Mouse (Mus musculus): ENCODE results near the gene Jund.
A peak's percentile ranks its signal among the peaks of the same experiment; 100 is the strongest.

Gene Jund

GRCm38 (mm10) chr8:70675336-70675735 is 23.4 kb upstream of the Jund start:
- no peak for DNase-seq

GRCm38 (mm10) chr8:70677451-70678080 is 21.2 kb upstream of the Jund start:
- no peak for DNase-seq

DNA sequence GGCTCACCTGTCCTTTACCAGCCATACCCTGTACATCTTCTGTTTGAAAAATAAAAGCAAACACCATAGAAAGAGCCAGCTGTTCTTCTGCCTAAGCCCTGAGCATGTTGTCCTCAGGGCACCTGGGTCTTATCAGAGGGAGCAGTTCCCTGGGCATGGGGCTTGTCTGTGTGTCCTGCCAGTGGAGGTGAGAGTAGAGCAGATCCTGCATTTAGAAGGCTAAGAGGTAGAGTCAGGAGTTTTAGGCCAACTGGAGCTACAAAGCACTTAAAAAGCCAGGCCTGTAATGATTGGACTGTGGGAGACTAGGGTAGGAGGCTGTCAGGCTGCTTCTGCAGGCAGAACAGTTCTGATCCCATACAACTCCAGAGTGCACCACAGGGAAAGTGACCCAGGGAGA is 20.1 kb upstream of the Jund start:
- DNase-seq, result no peak

DNA sequence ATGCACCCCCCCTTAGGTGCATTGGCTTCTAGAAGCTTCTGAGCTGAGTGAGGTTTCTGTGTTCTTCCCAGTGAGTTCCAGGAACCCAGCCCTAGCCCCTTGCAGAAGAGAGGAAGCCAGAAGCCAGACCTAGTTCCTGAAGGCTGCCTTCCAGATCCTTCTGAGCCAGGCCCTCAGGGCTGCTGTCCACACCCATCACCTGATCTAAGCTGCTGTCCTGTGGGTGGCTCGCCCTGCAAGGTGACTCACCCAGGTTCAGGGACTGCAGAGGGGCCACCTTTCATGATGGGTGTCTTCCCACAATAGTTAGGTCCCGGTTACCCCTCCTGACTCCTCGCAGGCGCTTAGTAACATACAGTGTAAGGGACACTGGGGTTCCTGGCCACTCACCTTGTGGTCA is 19.3 kb upstream of the Jund start:
- no peak for DNase-seq

GRCm38 (mm10) chr8:70680039-70680438 is 18.7 kb upstream of the Jund start:
- no peak for DNase-seq

DNA sequence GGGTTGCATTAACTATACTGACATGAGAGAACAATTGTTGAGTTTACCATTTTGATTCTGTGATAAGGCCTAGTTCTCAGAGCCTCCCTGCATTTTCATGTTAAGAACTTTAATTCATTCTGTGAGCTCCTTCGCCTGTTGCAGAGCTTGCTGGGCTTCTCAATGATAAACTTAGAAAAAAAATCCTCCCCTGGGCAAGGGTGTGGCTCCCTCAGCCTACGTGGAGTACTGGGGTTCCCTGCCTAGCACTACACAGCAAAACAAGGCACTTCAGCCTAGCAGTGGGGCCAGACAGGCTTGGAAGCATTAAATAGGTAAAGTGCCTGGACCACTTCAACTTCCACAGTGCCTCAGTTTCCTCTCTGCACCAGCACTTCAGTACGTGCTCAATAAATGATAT is 17.3 kb upstream of the Jund start:
- no peak for DNase-seq

DNA sequence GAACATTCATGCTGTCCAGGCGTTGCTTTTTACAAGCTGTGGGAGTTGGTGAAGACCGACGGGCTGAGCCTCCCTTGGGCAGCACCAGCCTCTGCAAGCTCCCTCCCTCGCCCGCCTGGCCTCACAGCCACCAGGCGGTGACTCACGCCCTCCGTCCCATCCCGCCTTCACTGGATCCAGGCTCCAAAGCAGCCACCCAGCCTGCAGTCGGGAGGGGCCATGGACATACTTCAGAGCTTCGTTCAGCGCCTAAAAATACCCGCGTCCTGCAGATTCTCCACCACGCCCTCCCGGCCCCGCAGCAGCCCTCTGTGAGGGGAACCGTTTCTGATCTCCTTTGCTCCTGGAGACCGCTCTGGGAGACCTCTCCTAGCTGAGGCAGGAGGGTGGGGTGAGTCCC is 16.6 kb upstream of the Jund start:
- peak; percentile 53 for DNase-seq

DNA sequence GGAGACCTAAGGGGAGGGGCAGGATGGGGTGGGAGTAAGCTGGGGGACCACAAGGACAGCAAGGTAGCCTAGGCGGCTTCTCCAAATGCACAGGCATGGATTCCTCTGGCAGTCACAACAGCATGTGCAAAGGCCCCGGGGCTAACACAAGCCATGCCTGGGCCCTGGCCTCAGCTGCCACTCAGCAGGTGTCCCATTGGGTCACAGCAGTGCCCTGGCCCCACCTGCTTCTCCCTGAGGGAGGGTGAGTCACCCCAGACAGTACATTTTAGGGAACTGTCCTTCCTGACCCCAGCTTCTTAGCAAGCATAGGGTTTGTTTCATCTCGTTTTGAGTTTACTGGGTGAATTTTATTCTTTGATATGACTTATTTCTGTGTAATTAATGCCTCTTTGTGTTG is 16.1 kb upstream of the Jund start:
- no peak for DNase-seq

GRCm38 (mm10) chr8:70684291-70684690 is 14.5 kb upstream of the Jund start:
- peak; percentile 75 for DNase-seq

DNA sequence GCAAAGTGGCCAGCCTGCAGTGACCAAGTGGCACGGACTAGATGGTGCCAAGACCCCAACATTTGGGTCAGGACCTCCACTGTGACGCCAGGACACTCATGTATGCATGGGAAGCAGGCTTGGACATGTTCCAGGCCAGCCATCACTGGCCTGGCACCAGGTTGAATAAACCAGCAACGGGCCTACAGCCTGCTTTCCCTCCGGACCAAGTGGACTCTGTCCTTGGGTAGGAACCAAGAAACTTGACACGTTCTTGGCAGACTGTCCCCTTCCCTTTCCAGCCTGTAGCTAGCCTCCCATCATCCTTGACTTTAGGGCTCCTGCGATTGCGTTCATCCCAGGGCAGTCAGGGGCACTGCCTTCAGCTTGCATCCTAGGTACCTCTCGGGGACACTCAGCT is 11.2 kb upstream of the Jund start:
- no peak for DNase-seq

DNA sequence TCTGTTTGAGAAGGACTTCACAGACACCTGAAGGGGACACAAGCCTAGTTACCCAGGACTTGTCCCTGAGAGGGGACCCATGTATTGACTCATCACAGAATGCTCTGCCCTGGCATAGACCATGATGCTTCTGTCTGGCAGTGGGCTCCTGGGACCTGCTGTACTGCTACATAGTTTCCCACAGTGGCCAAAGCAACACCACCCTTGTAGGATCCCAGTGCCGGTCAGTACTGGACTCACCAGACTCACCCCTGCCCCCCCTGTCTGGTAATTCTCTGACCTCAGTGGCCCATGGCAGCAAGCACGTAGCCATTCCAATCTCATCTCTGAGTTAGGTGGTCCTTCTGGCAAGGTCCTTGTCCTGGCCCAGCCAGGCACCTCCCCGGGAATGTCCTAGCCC is 10.6 kb upstream of the Jund start:
- no peak for DNase-seq

GRCm38 (mm10) chr8:70689892-70690390 is 8.8 kb upstream of the Jund start:
- no peak for DNase-seq

- no peak for DNase-seq
Measured at GRCm38 (mm10) chr8:70691230-70691629, 7.5 kb upstream of the Jund start.

- peak; percentile 38 for DNase-seq
Measured at GRCm38 (mm10) chr8:70691727-70692231, 7.0 kb upstream of the Jund start.

- no peak for DNase-seq
Measured at GRCm38 (mm10) chr8:70693636-70694035, 5.1 kb upstream of the Jund start.

DNA sequence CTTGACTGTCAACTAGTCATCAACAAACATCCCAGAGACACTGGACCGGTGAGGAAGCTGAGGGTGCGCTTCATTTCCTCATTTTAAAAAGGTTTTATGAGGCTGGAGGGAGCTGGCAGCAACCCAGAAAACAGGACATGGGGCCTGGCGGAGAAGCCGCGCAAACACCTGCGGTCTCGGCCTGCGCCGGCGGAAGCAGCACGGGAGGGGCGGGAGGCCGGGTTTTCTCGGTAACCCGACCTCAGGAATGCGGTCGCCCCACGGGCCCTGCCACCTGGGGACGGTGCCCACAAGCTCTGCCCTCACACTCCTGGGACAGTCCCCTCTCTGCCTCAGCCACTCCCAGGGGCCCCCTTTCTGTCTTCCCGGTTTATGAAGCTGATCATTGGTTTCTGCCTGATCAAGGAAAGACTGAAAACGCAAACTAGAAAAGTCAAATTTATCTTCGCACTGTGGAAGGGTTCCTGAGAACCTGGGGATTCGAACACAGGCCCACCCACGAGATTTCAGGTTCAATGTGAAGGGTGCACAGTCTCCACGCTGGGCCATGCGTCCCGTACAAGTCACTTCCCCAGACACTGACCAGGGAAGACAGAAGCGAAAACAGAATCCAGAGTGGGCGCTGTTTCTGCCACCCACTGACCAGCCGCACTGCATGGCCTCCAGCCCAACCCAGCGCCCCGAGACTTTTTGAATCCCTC is 3.3 kb upstream of the Jund start:
- peak; percentile 32 for DNase-seq

- DNase-seq, result peak; percentile 55
Measured at GRCm38 (mm10) chr8:70696019-70696885, 2.5 kb upstream of the Jund start.

- no peak for DNase-seq
Measured at GRCm38 (mm10) chr8:70696946-70697345, 1.8 kb upstream of the Jund start.

- no peak for DNase-seq
Measured at GRCm38 (mm10) chr8:70697366-70698250, 1.1 kb upstream of the Jund start.

DNA sequence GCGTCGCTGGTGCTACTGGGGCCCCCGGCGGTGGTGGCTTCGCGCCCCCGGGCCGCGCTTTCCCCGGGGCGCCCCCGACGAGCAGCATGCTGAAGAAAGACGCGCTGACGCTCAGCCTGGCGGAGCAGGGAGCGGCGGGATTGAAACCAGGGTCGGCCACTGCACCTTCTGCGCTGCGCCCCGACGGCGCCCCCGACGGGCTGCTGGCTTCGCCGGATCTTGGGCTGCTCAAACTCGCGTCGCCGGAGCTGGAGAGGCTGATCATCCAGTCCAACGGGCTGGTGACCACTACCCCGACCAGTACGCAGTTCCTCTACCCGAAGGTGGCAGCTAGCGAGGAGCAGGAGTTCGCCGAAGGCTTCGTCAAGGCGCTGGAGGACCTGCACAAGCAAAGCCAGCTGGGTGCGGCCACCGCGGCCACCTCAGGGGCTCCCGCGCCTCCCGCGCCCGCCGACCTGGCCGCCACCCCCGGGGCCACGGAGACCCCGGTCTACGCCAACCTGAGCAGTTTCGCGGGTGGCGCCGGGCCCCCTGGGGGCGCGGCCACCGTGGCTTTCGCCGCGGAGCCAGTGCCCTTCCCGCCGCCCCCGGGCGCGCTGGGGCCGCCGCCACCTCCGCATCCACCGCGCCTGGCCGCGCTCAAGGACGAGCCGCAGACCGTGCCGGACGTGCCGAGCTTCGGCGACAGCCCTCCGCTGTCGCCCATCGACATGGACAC is 526 bp downstream of the Jund start:
- DNase-seq, result peak; percentile 50

GRCm38 (mm10) chr8:70699834-70700554 is 1.2 kb downstream of the Jund start:
- DNase-seq, result peak; percentile 79
